Comparison of ENCODE assay signal across 9 mouse cellular contexts in the genomic region with DNA sequence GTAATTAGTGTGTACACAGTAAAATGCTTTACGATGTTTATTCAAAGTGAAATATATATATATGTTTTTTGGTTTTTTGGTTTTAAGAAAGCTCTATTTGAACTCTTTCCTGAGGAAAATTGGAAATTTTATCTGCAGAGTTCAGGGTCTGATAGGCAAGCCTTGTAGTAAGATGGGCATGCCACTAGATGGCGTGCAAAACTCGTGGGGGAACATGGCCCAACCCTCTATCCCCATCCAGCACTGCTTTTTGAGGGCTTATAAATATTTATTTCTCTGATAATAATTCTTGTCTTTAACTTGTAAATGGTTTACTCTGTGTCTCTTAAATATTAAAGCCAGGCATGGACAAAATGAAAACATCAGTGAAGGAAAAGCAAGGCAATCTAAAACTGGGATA.
DNase-seq lines count a peak whose midpoint lies in the region; ATAC-seq and TF ChIP-seq lines count a peak whose summit lies in the region.
"Had no signal": no experiment of that assay in that cellular context is flagged by ENCODE, and none has a peak within 500 bp of the region (broad histone marks: within the 10 kb centered on the region; RNA-seq: fewer than 3 reads in every experiment).

No protein-coding gene starts in this region.

- DNase-seq in cerebellum, adult 18-20 months = peak; percentile 1 to 2
- DNase-seq in forebrain, embryonic 14.5 days (ENCODE audit: low spot score) = peak; percentile 33
- peak; percentile 17 to 58 for DNase-seq in layer of hippocampus, adult 2 months (ENCODE audit: low spot score in 2 of 2)
- peak; percentile 34 for DNase-seq in mesoderm, embryonic 11.5 days (ENCODE audit: low read depth, low spot score)

- H3K27ac ChIP-seq in midbrain, embryonic 12.5 days (replicated peaks) = no peak overlapping the region
- H3K27ac ChIP-seq in midbrain, embryonic 13.5 days = no peak overlapping the region
- H3K27ac ChIP-seq in forebrain, embryonic 14.5 days (ENCODE audit: low read depth, low read length) = no peak overlapping the region
- no peak overlapping the region for H3K27ac ChIP-seq in layer of hippocampus, adult 2 months
- H3K27ac ChIP-seq: heart, embryonic 15.5 days had no signal

- no peak overlapping the region for H3K9ac ChIP-seq in midbrain, embryonic 12.5 days (replicated peaks)
- H3K9ac ChIP-seq in midbrain, embryonic 13.5 days (replicated peaks) = no peak overlapping the region
- no peak overlapping the region for H3K9ac ChIP-seq in forebrain, embryonic 14.5 days (ENCODE audit: low read length)
- H3K9ac ChIP-seq: heart, embryonic 15.5 days had no signal

- H3K27me3 ChIP-seq in midbrain, embryonic 12.5 days = no peaks in the 10 kb centered on the region
- no peaks in the 10 kb centered on the region for H3K27me3 ChIP-seq in midbrain, embryonic 13.5 days
- no peaks in the 10 kb centered on the region for H3K27me3 ChIP-seq in forebrain, embryonic 14.5 days (replicated peaks; ENCODE audit: control insufficient read depth, insufficient read depth, low read length)
- H3K27me3 ChIP-seq: heart, embryonic 15.5 days had no signal

- WGBS in midbrain, embryonic 12.5 days = 24% methylated on average over 3 of the region's 3 CpGs
- 23% methylated on average over 3 of the region's 3 CpGs for WGBS in midbrain, embryonic 13.5 days
- WGBS in forebrain, embryonic 14.5 days = 23% methylated on average over 3 of the region's 3 CpGs

- H3K4me1 ChIP-seq in midbrain, embryonic 12.5 days = no peaks in the 10 kb centered on the region
- no peaks in the 10 kb centered on the region for H3K4me1 ChIP-seq in midbrain, embryonic 13.5 days (replicated peaks)
- H3K4me1 ChIP-seq in forebrain, embryonic 14.5 days (ENCODE audit: control insufficient read depth, insufficient read depth, low read length) = no peaks in the 10 kb centered on the region
- H3K4me1 ChIP-seq: heart, embryonic 15.5 days had no signal

- TF ChIP-seq CTCF in layer of hippocampus, adult 2 months (conservative IDR thresholded peaks at IDR 0.05) = peak; percentile 95

- ATAC-seq in cerebellum, adult (ENCODE audit: insufficient number of reproducible peaks, low FRiP score, low TSS enrichment) = no peak
- ATAC-seq in midbrain, embryonic 12.5 days (ENCODE audit: low FRiP score, low read depth) = peak; percentile 73; the same call in 1 of the 2 replicates
- ATAC-seq in midbrain, embryonic 13.5 days = no peak
- ATAC-seq in forebrain, embryonic 14.5 days = no peak
- ATAC-seq in erythroid progenitor cell, adult 5-6 weeks (replicated peaks; ENCODE audit: low FRiP score, poor library complexity, severe bottlenecking) = no peak

- no peaks in the 10 kb centered on the region for H3K36me3 ChIP-seq in midbrain, embryonic 12.5 days
- H3K36me3 ChIP-seq in midbrain, embryonic 13.5 days = no peaks in the 10 kb centered on the region
- H3K36me3 ChIP-seq in forebrain, embryonic 14.5 days (ENCODE audit: control insufficient read depth, insufficient read depth, low read length) = no peaks in the 10 kb centered on the region
- H3K36me3 ChIP-seq: heart, embryonic 15.5 days had no signal

- H3K9me3 ChIP-seq in midbrain, embryonic 12.5 days = no peaks in the 10 kb centered on the region
- H3K9me3 ChIP-seq in midbrain, embryonic 13.5 days = no peaks in the 10 kb centered on the region
- H3K9me3 ChIP-seq in forebrain, embryonic 14.5 days (replicated peaks; ENCODE audit: control insufficient read depth, low read length) = no peaks in the 10 kb centered on the region
- H3K9me3 ChIP-seq: heart, embryonic 15.5 days had no signal

- no peak overlapping the region for H3K4me2 ChIP-seq in midbrain, embryonic 12.5 days (replicated peaks)
- no peak overlapping the region for H3K4me2 ChIP-seq in midbrain, embryonic 13.5 days (replicated peaks)
- no peak overlapping the region for H3K4me2 ChIP-seq in forebrain, embryonic 14.5 days (ENCODE audit: low read length)
- H3K4me2 ChIP-seq: heart, embryonic 15.5 days had no signal

- no peak overlapping the region for H3K4me3 ChIP-seq in midbrain, embryonic 12.5 days
- H3K4me3 ChIP-seq in midbrain, embryonic 13.5 days (replicated peaks) = no peak overlapping the region
- H3K4me3 ChIP-seq in forebrain, embryonic 14.5 days (ENCODE audit: low read depth, low read length) = no peak overlapping the region
- no peak overlapping the region for H3K4me3 ChIP-seq in layer of hippocampus, adult 2 months
- H3K4me3 ChIP-seq: heart, embryonic 15.5 days had no signal
